Mouse (Mus musculus): ENCODE data around the gene Dmac1. TPM values are rescaled to one million over a fixed set of nuclear protein-coding genes. Genes with fewer than 3 reads are reported as not detected.

The Dmac1 gene
- polyA plus RNA-seq, 1 experiment from 2014 or later = 95.4 TPM

DNA sequence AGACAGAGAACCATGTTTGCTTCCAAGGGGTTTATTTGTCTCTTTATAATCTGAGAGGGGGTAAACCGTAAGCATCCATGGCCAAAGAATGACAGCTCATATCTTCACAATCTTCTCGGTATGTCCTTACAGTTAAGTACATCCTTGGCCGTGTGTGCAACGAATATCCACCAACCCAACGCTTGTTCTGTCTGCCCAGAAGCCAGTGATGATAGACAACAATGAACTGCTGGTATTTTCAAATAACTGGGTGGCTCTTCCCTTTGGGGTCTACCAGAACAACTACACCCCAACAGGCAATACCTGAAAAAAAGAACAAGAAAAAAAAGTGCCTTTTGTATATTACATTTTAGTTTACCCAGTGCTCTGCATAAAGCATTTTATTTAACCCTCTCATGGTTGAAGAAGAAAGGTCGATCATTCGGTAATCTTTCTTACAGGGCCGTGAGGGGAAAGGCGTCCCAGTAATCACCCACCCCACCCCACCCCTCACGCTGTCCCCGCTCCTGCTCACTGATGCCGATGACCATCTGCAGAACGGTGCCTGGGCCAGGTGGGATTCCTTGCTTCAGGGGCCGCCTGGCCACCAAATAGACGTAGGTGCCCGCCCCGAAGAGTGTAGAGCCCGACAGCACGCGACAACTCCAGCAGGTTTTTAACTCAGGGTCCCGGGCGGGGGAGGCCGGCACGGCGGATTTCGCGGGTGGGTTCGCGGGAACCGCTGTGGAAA, 473 bp downstream of the Dmac1 start:
- peak overlapping the region; percentile 84 for H3K9ac ChIP-seq (replicated peaks; ENCODE audit: low read depth, low read length)
- H3K27ac ChIP-seq (ENCODE audit: low read depth, low read length) = peak overlapping the region; percentile 28; the same call in 1 of the 2 replicates
- no peaks in the 10 kb centered on the region for H3K27me3 ChIP-seq (ENCODE audit: control insufficient read depth, insufficient read depth, low read length)
- H3K4me3 ChIP-seq (ENCODE audit: low read depth, low read length) = peak overlapping the region; percentile 83
- peak; percentile 93 for ATAC-seq (ENCODE audit: low read depth)
- WGBS = 7% methylated on average over 30 of the region's 30 CpGs
- H3K4me1 ChIP-seq (ENCODE audit: control insufficient read depth, insufficient read depth, low read length) = peaks cover 6% of the 10 kb centered on the region; the same call in 1 of the 2 replicates
- H3K9me3 ChIP-seq (ENCODE audit: control insufficient read depth, low read length) = no peaks in the 10 kb centered on the region
- no peaks in the 10 kb centered on the region; the same call in 1 of the 2 replicates for H3K36me3 ChIP-seq (ENCODE audit: control insufficient read depth, insufficient read depth, low read length)
- H3K4me2 ChIP-seq (ENCODE audit: low read depth, low read length) = peak overlapping the region; percentile 74

GRCm38 (mm10) chr4:75275737-75276136, 2.4 kb downstream of the Dmac1 start:
- Histone ChIP-seq H3K4me3 (ENCODE audit: low read depth, low read length) (no peak overlapping the region), H3K4me2 (ENCODE audit: low read depth, low read length) (no peak overlapping the region), H3K9me3 (ENCODE audit: control insufficient read depth, low read length) (no peaks in the 10 kb centered on the region), H3K27ac (ENCODE audit: low read depth, low read length) (no peak overlapping the region), H3K27me3 (ENCODE audit: control insufficient read depth, insufficient read depth, low read length) (no peaks in the 10 kb centered on the region), H3K9ac (replicated peaks; ENCODE audit: low read depth, low read length) (no peak overlapping the region), H3K4me1 (ENCODE audit: control insufficient read depth, insufficient read depth, low read length) (peaks cover 6% of the 10 kb centered on the region; the same call in 1 of the 2 replicates), H3K36me3 (ENCODE audit: control insufficient read depth, insufficient read depth, low read length) (peaks cover 4% of the 10 kb centered on the region; the same call in 1 of the 2 replicates)
- WGBS = 88% methylated on average over 2 of the region's 2 CpGs
- no peak for ATAC-seq (ENCODE audit: low read depth)

GRCm38 (mm10) chr4:75267866-75268265, 10.2 kb downstream of the Dmac1 start:
- no peaks in the 10 kb centered on the region for H3K9me3 ChIP-seq (ENCODE audit: control insufficient read depth, low read length)
- 84% methylated on average over 2 of the region's 2 CpGs for WGBS

GRCm38 (mm10) chr4:75266773-75267550, 11.1 kb downstream of the Dmac1 start:
- no peaks in the 10 kb centered on the region for H3K9me3 ChIP-seq (ENCODE audit: control insufficient read depth, low read length)
- no peaks in the 10 kb centered on the region for H3K36me3 ChIP-seq (ENCODE audit: control insufficient read depth, insufficient read depth, low read length)
- H3K9ac ChIP-seq (replicated peaks; ENCODE audit: low read depth, low read length) = no peak overlapping the region
- 75% methylated on average over 6 of the region's 6 CpGs for WGBS
- H3K27me3 ChIP-seq (ENCODE audit: control insufficient read depth, insufficient read depth, low read length) = no peaks in the 10 kb centered on the region
- no peaks in the 10 kb centered on the region for H3K4me1 ChIP-seq (ENCODE audit: control insufficient read depth, insufficient read depth, low read length)
- no peak for ATAC-seq (ENCODE audit: low read depth)
- no peak overlapping the region for H3K4me3 ChIP-seq (ENCODE audit: low read depth, low read length)
- H3K4me2 ChIP-seq (ENCODE audit: low read depth, low read length) = no peak overlapping the region
- no peak overlapping the region for H3K27ac ChIP-seq (ENCODE audit: low read depth, low read length)

More at GRCm38 (mm10) chr4:75267866-75268265, 10.2 kb downstream of the Dmac1 start:
- Histone ChIP-seq H3K27me3 (ENCODE audit: control insufficient read depth, insufficient read depth, low read length) (no peaks in the 10 kb centered on the region), H3K27ac (ENCODE audit: low read depth, low read length) (no peak overlapping the region), H3K4me1 (ENCODE audit: control insufficient read depth, insufficient read depth, low read length) (no peaks in the 10 kb centered on the region), H3K9ac (replicated peaks; ENCODE audit: low read depth, low read length) (no peak overlapping the region), H3K36me3 (ENCODE audit: control insufficient read depth, insufficient read depth, low read length) (peaks cover 4% of the 10 kb centered on the region; the same call in 1 of the 2 replicates), H3K4me2 (ENCODE audit: low read depth, low read length) (no peak overlapping the region), H3K4me3 (ENCODE audit: low read depth, low read length) (no peak overlapping the region)
- no peak for ATAC-seq (ENCODE audit: low read depth)

DNA sequence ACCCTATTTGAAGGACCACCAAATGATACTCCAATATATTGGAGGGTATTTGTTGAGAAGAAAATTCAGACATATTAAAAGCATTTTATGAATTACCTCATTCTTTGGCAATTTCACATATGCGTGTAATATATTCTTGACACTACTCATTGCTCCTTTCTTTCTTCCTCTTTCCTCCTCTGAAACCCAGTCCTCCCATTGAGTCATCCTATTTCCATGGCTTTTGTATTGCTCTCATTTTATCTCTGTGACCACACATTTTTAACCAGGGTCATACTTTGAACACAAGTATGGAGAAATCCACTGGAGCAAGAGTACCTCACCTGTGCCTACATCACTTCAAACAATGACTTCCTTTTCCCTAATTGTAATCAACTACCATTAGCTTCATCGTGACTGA, 13.9 kb downstream of the Dmac1 start:
- Histone ChIP-seq H3K9me3 (ENCODE audit: control insufficient read depth, low read length) (no peaks in the 10 kb centered on the region), H3K4me3 (ENCODE audit: low read depth, low read length) (no peak overlapping the region), H3K27me3 (ENCODE audit: control insufficient read depth, insufficient read depth, low read length) (no peaks in the 10 kb centered on the region), H3K9ac (replicated peaks; ENCODE audit: low read depth, low read length) (no peak overlapping the region), H3K4me1 (ENCODE audit: control insufficient read depth, insufficient read depth, low read length) (no peaks in the 10 kb centered on the region), H3K36me3 (ENCODE audit: control insufficient read depth, insufficient read depth, low read length) (no peaks in the 10 kb centered on the region), H3K4me2 (ENCODE audit: low read depth, low read length) (no peak overlapping the region), H3K27ac (ENCODE audit: low read depth, low read length) (no peak overlapping the region)
- 91% methylated on average over 2 of the region's 2 CpGs for WGBS
- no peak for ATAC-seq (ENCODE audit: low read depth)

- WGBS = 94% methylated on average over 3 of the region's 3 CpGs
- ATAC-seq (ENCODE audit: low read depth) = no peak
- no peaks in the 10 kb centered on the region for H3K9me3 ChIP-seq (ENCODE audit: control insufficient read depth, low read length)
- H3K4me1 ChIP-seq (ENCODE audit: control insufficient read depth, insufficient read depth, low read length) = no peaks in the 10 kb centered on the region
- no peak overlapping the region for H3K4me2 ChIP-seq (ENCODE audit: low read depth, low read length)
- no peak overlapping the region for H3K9ac ChIP-seq (replicated peaks; ENCODE audit: low read depth, low read length)
- H3K27me3 ChIP-seq (ENCODE audit: control insufficient read depth, insufficient read depth, low read length) = no peaks in the 10 kb centered on the region
- no peaks in the 10 kb centered on the region for H3K36me3 ChIP-seq (ENCODE audit: control insufficient read depth, insufficient read depth, low read length)
- no peak overlapping the region for H3K4me3 ChIP-seq (ENCODE audit: low read depth, low read length)
- H3K27ac ChIP-seq (ENCODE audit: low read depth, low read length) = no peak overlapping the region
Observed at GRCm38 (mm10) chr4:75263556-75264129, 14.5 kb downstream of the Dmac1 start.

GRCm38 (mm10) chr4:75262423-75262822, 15.7 kb downstream of the Dmac1 start:
- Histone ChIP-seq H3K4me2 (ENCODE audit: low read depth, low read length) (no peak overlapping the region), H3K4me1 (ENCODE audit: control insufficient read depth, insufficient read depth, low read length) (no peaks in the 10 kb centered on the region), H3K9me3 (ENCODE audit: control insufficient read depth, low read length) (no peaks in the 10 kb centered on the region), H3K36me3 (ENCODE audit: control insufficient read depth, insufficient read depth, low read length) (no peaks in the 10 kb centered on the region), H3K27ac (ENCODE audit: low read depth, low read length) (no peak overlapping the region), H3K27me3 (ENCODE audit: control insufficient read depth, insufficient read depth, low read length) (no peaks in the 10 kb centered on the region), H3K9ac (replicated peaks; ENCODE audit: low read depth, low read length) (no peak overlapping the region), H3K4me3 (ENCODE audit: low read depth, low read length) (no peak overlapping the region)
- no peak for ATAC-seq (ENCODE audit: low read depth)
- WGBS = 83% methylated on average over 7 of the region's 7 CpGs

DNA sequence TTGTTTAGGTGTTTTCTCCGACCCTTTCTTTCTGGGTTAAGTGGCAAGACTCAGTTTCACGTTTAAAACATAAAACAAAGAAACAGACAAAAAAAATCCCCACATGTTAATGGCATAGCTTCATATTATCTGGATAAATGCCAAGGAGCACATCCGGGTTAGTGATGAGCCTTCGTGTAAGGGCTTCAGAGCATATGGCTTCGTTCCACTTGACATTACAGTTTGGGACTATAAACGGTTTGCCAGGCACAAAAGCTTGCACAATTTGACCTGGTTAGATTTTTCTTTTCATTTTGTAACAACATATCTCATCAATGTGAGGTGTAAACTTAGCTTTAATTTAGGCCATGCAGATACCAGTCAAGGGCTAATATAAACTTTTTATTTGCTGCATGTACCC, 17.9 kb downstream of the Dmac1 start:
- no peaks in the 10 kb centered on the region for H3K9me3 ChIP-seq (ENCODE audit: control insufficient read depth, low read length)
- H3K4me2 ChIP-seq (ENCODE audit: low read depth, low read length) = no peak overlapping the region
- 41% methylated on average over 6 of the region's 6 CpGs for WGBS
- H3K4me1 ChIP-seq (ENCODE audit: control insufficient read depth, insufficient read depth, low read length) = no peaks in the 10 kb centered on the region
- H3K4me3 ChIP-seq (ENCODE audit: low read depth, low read length) = no peak overlapping the region
- no peaks in the 10 kb centered on the region for H3K27me3 ChIP-seq (ENCODE audit: control insufficient read depth, insufficient read depth, low read length)
- no peaks in the 10 kb centered on the region for H3K36me3 ChIP-seq (ENCODE audit: control insufficient read depth, insufficient read depth, low read length)
- H3K27ac ChIP-seq (ENCODE audit: low read depth, low read length) = no peak overlapping the region
- H3K9ac ChIP-seq (replicated peaks; ENCODE audit: low read depth, low read length) = no peak overlapping the region
- ATAC-seq (ENCODE audit: low read depth) = no peak

- no peaks in the 10 kb centered on the region for H3K36me3 ChIP-seq (ENCODE audit: control insufficient read depth, insufficient read depth, low read length)
- no peaks in the 10 kb centered on the region for H3K4me1 ChIP-seq (ENCODE audit: control insufficient read depth, insufficient read depth, low read length)
- H3K4me3 ChIP-seq (ENCODE audit: low read depth, low read length) = no peak overlapping the region
- 25% methylated on average over 3 of the region's 3 CpGs for WGBS
- no peaks in the 10 kb centered on the region for H3K27me3 ChIP-seq (ENCODE audit: control insufficient read depth, insufficient read depth, low read length)
- H3K4me2 ChIP-seq (ENCODE audit: low read depth, low read length) = no peak overlapping the region
- H3K27ac ChIP-seq (ENCODE audit: low read depth, low read length) = no peak overlapping the region
- peak; percentile 86 for ATAC-seq (ENCODE audit: low read depth)
- no peak overlapping the region for H3K9ac ChIP-seq (replicated peaks; ENCODE audit: low read depth, low read length)
- no peaks in the 10 kb centered on the region for H3K9me3 ChIP-seq (ENCODE audit: control insufficient read depth, low read length)
Observed at GRCm38 (mm10) chr4:75259447-75259846, 18.7 kb downstream of the Dmac1 start.

Measured in neural tube, embryonic 14.5 days (tissue).